Mouse (Mus musculus) testis, adult 2 months (tissue): ENCODE data around the gene Pop4. TPM values are rescaled to one million over a fixed set of nuclear protein-coding genes. Genes with fewer than 3 reads are reported as not detected.

Source experiments
- H3K27ac ChIP-seq: fragments of 200-500 bp; 2 replicates; pipeline ENCODE4 v1.5.1; 2012; ENCODE audit warnings: low read depth, low read length; ENCODE audit not compliant: control insufficient read depth, insufficient read depth
- H3K27me3 ChIP-seq: fragments of 200-500 bp; 2 replicates; pipeline ENCODE4 v1.6.1; 2012; ENCODE audit warnings: mild to moderate bottlenecking, low read length, moderate library complexity; ENCODE audit not compliant: control insufficient read depth, insufficient read depth
- H3K36me3 ChIP-seq: fragments of 200-500 bp; 2 replicates; pipeline ENCODE4 v1.6.1; 2012; ENCODE audit warnings: mild to moderate bottlenecking, low read length; ENCODE audit not compliant: control insufficient read depth, insufficient read depth
- H3K4me1 ChIP-seq: fragments of 200-500 bp; 2 replicates; pipeline ENCODE4 v1.6.1; 2012; ENCODE audit warnings: low read length; ENCODE audit not compliant: control insufficient read depth, insufficient read depth
- H3K4me3 ChIP-seq: fragments of 200-500 bp; 2 replicates; pipeline ENCODE4 v1.5.1; 2012; ENCODE audit warnings: low read depth, mild to moderate bottlenecking, low read length, moderate library complexity, mixed read lengths; ENCODE audit not compliant: control insufficient read depth
- CTCF ChIP-seq: fragments of 200-500 bp; IDR thresholded peaks from 2 replicates; pipeline ENCODE4 v1.5.1; 2012; ENCODE audit warnings: low read depth, mild to moderate bottlenecking, inconsistent platforms, low read length, moderate library complexity; ENCODE audit not compliant: control insufficient read depth, insufficient read depth, insufficient replicate concordance
- POLR2A ChIP-seq: fragments of 200-500 bp; IDR thresholded peaks from 2 replicates; pipeline ENCODE4 v1.6.1; 2012; ENCODE audit warnings: low read depth, mild to moderate bottlenecking, inconsistent platforms, low read length, moderate library complexity; ENCODE audit not compliant: control insufficient read depth
- polyA plus RNA-seq: library from polyadenylated mRNA; depleted of rRNA; stranded (reverse); fragments of >200 nt; gene quantifications from 2 replicates; pipeline ENCODE4 v1.2.3, GENCODE M21; 2012

Gene Pop4
- polyA plus RNA-seq, 1 experiment: 12.5 TPM

GRCm38 (mm10) chr7:38262406-38262805, 8.8 kb downstream of the Pop4 start:
- H3K27ac ChIP-seq: no peak overlapping the region
- H3K4me1 ChIP-seq: no peaks in the 10 kb centered on the region
- peaks cover 10% of the 10 kb centered on the region for H3K36me3 ChIP-seq
- H3K27me3 ChIP-seq: no peaks in the 10 kb centered on the region
- TF ChIP-seq POLR2A: no peak
- TF ChIP-seq CTCF: no peak
- H3K4me3 ChIP-seq: no peak overlapping the region

GRCm38 (mm10) chr7:38259631-38260030, 11.6 kb downstream of the Pop4 start:
- Histone ChIP-seq H3K27me3 (no peaks in the 10 kb centered on the region), H3K27ac (no peak overlapping the region), H3K4me1 (no peaks in the 10 kb centered on the region), H3K36me3 (peaks cover 10% of the 10 kb centered on the region), H3K4me3 (no peak overlapping the region)
- no peak for TF ChIP-seq POLR2A
- TF ChIP-seq CTCF: no peak

- TF ChIP-seq CTCF (no peak), POLR2A (no peak)
- Histone ChIP-seq H3K27me3 (no peaks in the 10 kb centered on the region), H3K4me1 (no peaks in the 10 kb centered on the region), H3K27ac (no peak overlapping the region), H3K36me3 (no peaks in the 10 kb centered on the region), H3K4me3 (no peak overlapping the region)
These were observed 17.8 kb downstream of the Pop4 start for GRCm38 (mm10) chr7:38253441-38253840.

- H3K4me1 ChIP-seq: no peaks in the 10 kb centered on the region
- H3K27me3 ChIP-seq: no peaks in the 10 kb centered on the region
- no peak overlapping the region for H3K27ac ChIP-seq
- no peaks in the 10 kb centered on the region for H3K36me3 ChIP-seq
- TF ChIP-seq POLR2A (no peak), CTCF (no peak)
- no peak overlapping the region for H3K4me3 ChIP-seq
These were observed 19.6 kb downstream of the Pop4 start for GRCm38 (mm10) chr7:38251494-38252216.

- Histone ChIP-seq H3K36me3 (no peaks in the 10 kb centered on the region), H3K4me3 (no peak overlapping the region), H3K27me3 (no peaks in the 10 kb centered on the region), H3K27ac (no peak overlapping the region), H3K4me1 (no peaks in the 10 kb centered on the region)
- TF ChIP-seq POLR2A (no peak), CTCF (no peak)
These were observed 28.8 kb downstream of the Pop4 start for GRCm38 (mm10) chr7:38242417-38242816.

GRCm38 (mm10) chr7:38237140-38237539, 34.1 kb downstream of the Pop4 start:
- no peaks in the 10 kb centered on the region for H3K36me3 ChIP-seq
- H3K27ac ChIP-seq: no peak overlapping the region
- H3K4me3 ChIP-seq: no peak overlapping the region
- TF ChIP-seq POLR2A (no peak), CTCF (no peak)
- no peaks in the 10 kb centered on the region for H3K27me3 ChIP-seq
- peaks cover 4% of the 10 kb centered on the region; the same call in 1 of the 2 replicates for H3K4me1 ChIP-seq

GRCm38 (mm10) chr7:38236400-38237105, 34.7 kb downstream of the Pop4 start:
- TF ChIP-seq POLR2A: no peak
- no peak for TF ChIP-seq CTCF
- H3K36me3 ChIP-seq: no peaks in the 10 kb centered on the region
- no peaks in the 10 kb centered on the region for H3K27me3 ChIP-seq
- H3K4me1 ChIP-seq: peaks cover 4% of the 10 kb centered on the region; the same call in 1 of the 2 replicates
- H3K27ac ChIP-seq: no peak overlapping the region
- H3K4me3 ChIP-seq: no peak overlapping the region
